Mouse (Mus musculus) neural tube, embryonic 13.5 days (tissue): Measurements from ENCODE around the gene Armc8. TPM values are rescaled to one million over a fixed set of nuclear protein-coding genes. Genes with fewer than 3 reads are reported as not detected.

Experiments
- ATAC-seq: fragments of 200-750 bp; cut with Nextera tagmentation; 2 replicates; pipeline ENCODE4 v1.8.0; 2017; ENCODE audit warnings: low read depth, mild to moderate bottlenecking, moderate TSS enrichment, moderate library complexity
- H3K27ac ChIP-seq: fragments of 300-500 bp; sonication (generic); replicated peaks from 2 replicates; pipeline ENCODE4 v1.5.1; 2015; ENCODE audit warnings: moderate library complexity, mild to moderate bottlenecking, inconsistent platforms
- H3K27me3 ChIP-seq: fragments of 300-500 bp; sonication (generic); 2 replicates; pipeline ENCODE4 v1.6.1; 2015; ENCODE audit warnings: mild to moderate bottlenecking, inconsistent platforms
- H3K36me3 ChIP-seq: fragments of 300-500 bp; sonication (generic); 2 replicates; pipeline ENCODE4 v1.6.1; 2015; ENCODE audit warnings: mild to moderate bottlenecking, inconsistent platforms
- H3K4me1 ChIP-seq: fragments of 300-500 bp; sonication (generic); replicated peaks from 2 replicates; pipeline ENCODE4 v1.6.1; 2015; ENCODE audit warnings: inconsistent platforms
- H3K4me2 ChIP-seq: fragments of 300-500 bp; sonication (generic); 2 replicates; pipeline ENCODE4 v1.6.1; 2015; ENCODE audit warnings: inconsistent platforms, mild to moderate bottlenecking, moderate library complexity
- H3K4me3 ChIP-seq: fragments of 300-500 bp; sonication (generic); 2 replicates; pipeline ENCODE4 v1.5.1; 2015; ENCODE audit warnings: mild to moderate bottlenecking, inconsistent platforms
- H3K9ac ChIP-seq: fragments of 300-500 bp; sonication (generic); 2 replicates; pipeline ENCODE4 v1.6.1; 2015; ENCODE audit warnings: moderate library complexity, mild to moderate bottlenecking, inconsistent platforms
- H3K9me3 ChIP-seq: fragments of 300-500 bp; sonication (generic); 2 replicates; pipeline ENCODE4 v1.6.1; 2016; ENCODE audit warnings: inconsistent platforms
- WGBS: fragments of 180-500 bp; shearing (Covaris S2); methylation state at CpG from one replicate; pipeline ENCODE4 v1.1.7; 2015; 5-methylcytosine and 5-hydroxymethylcytosine counted together
- polyA plus RNA-seq: library from polyadenylated mRNA; unstranded; fragments of >200 nt; fragmentation: Nextera tagmentation; extraction: Ambion mirVana; gene quantifications from 2 replicates; pipeline ENCODE4 v1.2.1, GENCODE M21; 2015

The Armc8 gene
- polyA plus RNA-seq, 1 experiment from 2014 or later = 60.1 TPM

DNA sequence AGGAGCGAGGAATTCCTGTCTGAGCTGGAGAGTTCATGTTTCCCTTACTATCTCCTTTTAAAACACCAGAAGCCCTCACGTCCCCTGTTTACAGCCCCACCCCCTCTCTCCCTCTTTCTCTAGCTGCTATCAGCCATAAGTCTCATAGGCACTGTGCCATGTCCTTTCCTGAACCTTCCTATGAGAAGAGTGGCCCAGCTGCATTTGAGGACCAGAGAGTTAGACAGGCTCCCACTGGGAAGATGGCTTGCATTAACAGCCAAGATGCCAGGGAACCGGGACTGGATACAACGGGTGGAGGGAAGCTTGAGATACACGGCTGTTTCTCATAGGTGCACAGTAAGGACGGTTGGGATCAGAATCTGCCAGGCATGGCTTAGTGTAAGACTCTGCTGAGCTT is 103.8 kb downstream of the Armc8 start:
- WGBS = 86% methylated on average over 6 of the region's 6 CpGs
- Histone ChIP-seq H3K4me1 (no peaks in the 10 kb centered on the region), H3K27ac (no peak overlapping the region), H3K27me3 (no peaks in the 10 kb centered on the region), H3K4me3 (no peak overlapping the region), H3K9ac (no peak overlapping the region), H3K36me3 (no peaks in the 10 kb centered on the region), H3K9me3 (no peaks in the 10 kb centered on the region), H3K4me2 (no peak overlapping the region)
- no peak for ATAC-seq

DNA sequence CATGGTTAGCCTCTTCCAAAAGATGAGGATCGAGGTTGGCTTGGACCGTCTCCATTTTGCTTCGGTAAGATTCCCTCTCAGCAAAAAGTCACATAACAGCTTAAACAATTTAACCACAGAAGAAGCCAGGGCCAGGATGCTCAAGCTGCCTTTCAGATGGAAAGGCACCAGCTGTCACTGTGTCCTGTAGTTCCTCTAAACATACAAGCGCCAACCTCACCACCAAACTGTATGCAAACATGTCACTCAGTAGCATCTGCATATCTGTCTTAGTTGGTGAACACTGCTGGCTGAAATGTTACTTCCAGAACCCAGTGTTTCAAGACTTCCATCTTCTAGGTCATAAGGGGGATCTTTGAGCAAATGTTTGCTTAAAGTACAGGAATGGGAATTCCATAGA is 109.0 kb downstream of the Armc8 start:
- no peaks in the 10 kb centered on the region for H3K36me3 ChIP-seq

DNA sequence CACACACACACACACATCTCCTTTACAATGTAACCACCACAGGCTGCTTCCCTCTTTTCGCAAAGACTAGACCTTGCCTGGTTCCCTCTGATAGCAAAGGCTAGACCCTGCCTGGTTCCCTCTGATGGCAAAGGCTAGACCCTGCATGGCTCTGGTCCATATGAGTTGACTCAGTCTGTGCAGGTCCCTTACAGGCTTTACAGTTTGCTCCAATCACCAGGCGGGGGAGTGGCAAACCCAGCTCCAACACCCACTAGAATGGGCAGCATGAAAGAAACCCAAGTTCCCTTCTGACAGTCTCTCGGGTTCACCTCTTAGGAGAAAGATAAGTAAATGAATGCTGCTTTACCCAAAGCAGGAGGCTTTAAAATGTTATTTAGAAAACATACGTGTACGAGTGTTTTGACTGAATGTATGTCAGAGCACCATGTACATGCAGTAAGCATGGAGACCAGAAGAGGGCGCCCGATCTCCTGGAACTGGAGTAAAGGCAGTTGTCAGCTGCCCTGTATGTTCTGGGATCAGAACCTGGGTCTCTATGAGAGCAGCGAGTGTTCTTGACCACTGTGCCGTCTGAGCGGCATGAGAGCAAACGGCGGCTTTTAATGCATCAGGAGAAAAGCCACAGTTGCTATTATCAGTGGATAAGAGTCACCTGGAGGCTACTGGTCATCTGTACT is 110.0 kb downstream of the Armc8 start:
- Histone ChIP-seq H3K4me3 (no peak overlapping the region), H3K27me3 (no peaks in the 10 kb centered on the region; the same call in 1 of the 2 replicates), H3K4me1 (no peaks in the 10 kb centered on the region), H3K27ac (no peak overlapping the region), H3K9ac (no peak overlapping the region), H3K4me2 (no peak overlapping the region), H3K36me3 (no peaks in the 10 kb centered on the region), H3K9me3 (no peaks in the 10 kb centered on the region)
- no peak for ATAC-seq
- 40% methylated on average over 12 of the region's 12 CpGs for WGBS

More for the DNA sequence above, 109.0 kb downstream of the Armc8 start:
- Histone ChIP-seq H3K9ac (no peak overlapping the region), H3K27me3 (no peaks in the 10 kb centered on the region; the same call in 1 of the 2 replicates), H3K4me3 (no peak overlapping the region), H3K4me2 (no peak overlapping the region), H3K4me1 (no peaks in the 10 kb centered on the region), H3K27ac (no peak overlapping the region), H3K9me3 (no peaks in the 10 kb centered on the region)
- ATAC-seq = no peak
- WGBS = 93% methylated on average over 4 of the region's 4 CpGs

DNA sequence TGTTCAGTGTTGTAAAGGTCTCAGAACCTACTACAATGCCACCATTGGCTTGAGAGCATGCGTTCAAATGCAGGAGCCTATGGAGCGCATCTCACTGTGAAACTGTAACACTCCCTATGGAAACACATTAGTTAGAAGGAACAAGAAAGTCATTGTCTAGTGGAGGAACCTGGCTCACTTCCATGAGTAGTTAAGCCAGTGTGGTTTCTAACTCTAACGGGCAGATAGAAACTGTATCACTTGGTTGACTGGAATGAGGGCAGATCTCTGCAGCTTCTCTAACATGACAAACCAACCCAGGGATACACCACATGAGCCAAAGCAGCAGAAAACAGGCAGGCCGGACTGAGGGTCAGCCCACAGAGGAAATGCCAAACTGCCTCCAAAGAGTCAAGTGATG is 114.5 kb downstream of the Armc8 start:
- no peak for ATAC-seq
- Histone ChIP-seq H3K36me3 (no peaks in the 10 kb centered on the region), H3K4me1 (0 out of 2 replicates have a peak, but pooled peaks cover 6% of the 10 kb centered on the region), H3K9ac (no peak overlapping the region), H3K27ac (no peak overlapping the region), H3K27me3 (peaks cover 13% of the 10 kb centered on the region), H3K4me3 (no peak overlapping the region), H3K4me2 (no peak overlapping the region), H3K9me3 (no peaks in the 10 kb centered on the region)
- WGBS = 75% methylated on average over 4 of the region's 4 CpGs

DNA sequence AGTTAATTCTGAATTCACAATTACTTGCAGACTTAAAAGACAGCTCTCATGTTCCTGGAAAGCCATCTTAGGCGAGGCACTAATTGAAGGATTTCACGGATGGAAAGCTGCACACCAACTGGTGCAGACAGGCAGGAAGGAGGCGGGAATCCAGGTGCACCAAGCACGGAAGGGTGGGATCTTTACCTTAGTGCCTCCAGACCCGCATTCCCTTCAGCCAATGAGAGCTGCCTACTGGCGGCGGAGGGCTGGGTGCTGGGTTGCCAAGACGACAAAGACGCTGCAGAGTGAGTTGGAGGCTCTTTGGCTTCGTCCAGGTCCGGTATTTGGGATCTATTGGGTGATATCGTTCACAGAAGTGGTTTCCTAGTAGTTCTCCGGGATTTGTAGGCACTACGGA is 117.5 kb downstream of the Armc8 start, which contains the start of gene Nme9:
Nme9 (plus strand) TSS at position 315 of the 400 bp plus-strand sequence.
- no peaks in the 10 kb centered on the region for H3K9me3 ChIP-seq
- no peak within 1 kb of the TSS for H3K27ac ChIP-seq
- H3K4me3 ChIP-seq = no peak within 1 kb of the TSS
- peak within 1 kb of the TSS; percentile 24; the same call in 1 of the 2 replicates for H3K4me2 ChIP-seq
- no peaks in the 10 kb centered on the region for H3K36me3 ChIP-seq
- WGBS = 9% methylated on average over 14 of the region's 14 CpGs
- 0 out of 2 replicates have a peak, but pooled peaks have one; percentile 27 for ATAC-seq
- no peak within 1 kb of the TSS for H3K9ac ChIP-seq
- peaks cover 18% of the 10 kb centered on the region for H3K27me3 ChIP-seq
- 0 out of 2 replicates have a peak, but pooled peaks cover 6% of the 10 kb centered on the region for H3K4me1 ChIP-seq

DNA sequence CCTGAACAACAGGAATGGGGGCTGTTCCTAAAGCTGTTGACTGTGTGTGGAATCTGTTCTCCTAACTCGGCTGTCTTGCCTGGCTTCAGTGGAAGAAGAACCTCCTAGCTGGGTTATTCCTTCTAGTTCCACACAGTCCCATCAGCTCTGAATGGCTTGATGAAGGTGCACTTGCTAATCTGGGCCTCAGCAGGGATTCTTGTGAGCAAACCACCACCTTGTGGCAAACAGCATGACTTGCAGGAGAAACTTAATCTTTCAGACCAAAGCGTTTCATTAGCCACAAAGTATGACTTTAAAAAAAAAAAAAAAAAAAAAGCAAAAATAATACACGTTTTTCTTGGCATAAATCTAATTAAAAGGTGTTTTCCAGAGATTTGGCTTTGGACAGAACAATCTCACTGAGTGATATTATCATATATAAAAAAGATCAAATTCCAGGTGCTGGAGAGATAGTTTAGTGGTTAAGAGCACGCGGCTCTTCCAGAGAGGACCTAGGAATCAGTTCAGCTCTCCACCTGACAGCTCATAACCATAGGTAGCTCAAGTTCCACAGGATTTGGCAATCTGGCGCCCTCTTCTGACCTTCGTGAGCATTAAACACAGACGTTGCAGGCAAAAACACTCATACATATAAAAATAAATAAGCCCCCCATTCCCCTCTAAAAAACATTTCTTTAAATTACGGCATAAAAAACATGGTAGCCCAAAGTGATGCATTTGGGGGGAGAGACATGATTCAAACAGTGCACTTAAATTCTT is 118.6 kb downstream of the Armc8 start:
- Histone ChIP-seq H3K27me3 (peaks cover 18% of the 10 kb centered on the region), H3K4me3 (no peak overlapping the region), H3K27ac (no peak overlapping the region), H3K4me1 (peaks cover 9% of the 10 kb centered on the region), H3K9ac (no peak overlapping the region), H3K4me2 (no peak overlapping the region), H3K9me3 (no peaks in the 10 kb centered on the region), H3K36me3 (no peaks in the 10 kb centered on the region)
- 41% methylated on average over 9 of the region's 9 CpGs for WGBS
- no peak for ATAC-seq

DNA sequence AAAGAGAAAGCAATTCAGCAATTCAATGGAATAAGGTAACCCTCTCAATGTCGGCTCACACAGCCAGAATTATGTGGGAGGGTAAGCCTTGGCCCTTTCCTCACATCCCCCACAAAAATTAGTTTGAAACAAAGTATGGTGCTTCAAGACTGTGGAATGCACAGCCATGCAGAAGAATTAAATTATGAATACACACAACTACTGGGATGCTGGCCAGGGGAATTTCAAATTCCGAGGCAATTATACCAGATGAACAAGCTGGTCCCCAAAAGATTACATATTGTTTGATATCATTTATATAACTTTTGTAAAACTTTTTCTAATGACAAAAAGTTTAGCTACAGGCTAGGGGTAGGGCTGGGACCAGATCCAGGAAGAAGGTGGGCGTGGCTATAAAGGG is 121.4 kb downstream of the Armc8 start:
- Histone ChIP-seq H3K9me3 (no peaks in the 10 kb centered on the region), H3K27ac (no peak overlapping the region), H3K27me3 (peaks cover 18% of the 10 kb centered on the region), H3K36me3 (no peaks in the 10 kb centered on the region), H3K4me2 (no peak overlapping the region), H3K4me1 (peaks cover 15% of the 10 kb centered on the region), H3K4me3 (no peak overlapping the region), H3K9ac (no peak overlapping the region)
- 81% methylated on average over 3 of the region's 3 CpGs for WGBS
- ATAC-seq = no peak

DNA sequence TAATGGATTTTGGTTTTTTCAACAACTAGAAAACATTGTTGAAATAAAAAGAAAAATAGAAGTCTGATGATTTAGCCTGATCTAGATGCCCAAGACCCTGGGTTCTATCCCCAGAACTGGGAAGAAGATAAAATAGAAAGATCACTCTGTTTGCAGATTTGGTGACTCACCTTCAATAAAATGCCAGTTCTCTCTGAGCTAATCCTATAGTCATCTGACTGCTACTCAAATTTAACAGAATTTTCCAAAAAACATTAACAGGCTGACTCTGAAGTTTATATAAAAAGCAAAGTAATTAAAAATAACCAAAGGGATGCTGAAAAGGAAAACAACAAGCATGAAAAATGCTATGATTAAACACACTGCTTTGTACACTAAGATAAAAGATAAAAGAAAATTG is 122.4 kb downstream of the Armc8 start:
- Histone ChIP-seq H3K36me3 (no peaks in the 10 kb centered on the region), H3K4me1 (peaks cover 12% of the 10 kb centered on the region), H3K27me3 (peaks cover 12% of the 10 kb centered on the region), H3K27ac (no peak overlapping the region), H3K9me3 (no peaks in the 10 kb centered on the region), H3K4me3 (no peak overlapping the region), H3K4me2 (no peak overlapping the region), H3K9ac (no peak overlapping the region)
- no peak for ATAC-seq

DNA sequence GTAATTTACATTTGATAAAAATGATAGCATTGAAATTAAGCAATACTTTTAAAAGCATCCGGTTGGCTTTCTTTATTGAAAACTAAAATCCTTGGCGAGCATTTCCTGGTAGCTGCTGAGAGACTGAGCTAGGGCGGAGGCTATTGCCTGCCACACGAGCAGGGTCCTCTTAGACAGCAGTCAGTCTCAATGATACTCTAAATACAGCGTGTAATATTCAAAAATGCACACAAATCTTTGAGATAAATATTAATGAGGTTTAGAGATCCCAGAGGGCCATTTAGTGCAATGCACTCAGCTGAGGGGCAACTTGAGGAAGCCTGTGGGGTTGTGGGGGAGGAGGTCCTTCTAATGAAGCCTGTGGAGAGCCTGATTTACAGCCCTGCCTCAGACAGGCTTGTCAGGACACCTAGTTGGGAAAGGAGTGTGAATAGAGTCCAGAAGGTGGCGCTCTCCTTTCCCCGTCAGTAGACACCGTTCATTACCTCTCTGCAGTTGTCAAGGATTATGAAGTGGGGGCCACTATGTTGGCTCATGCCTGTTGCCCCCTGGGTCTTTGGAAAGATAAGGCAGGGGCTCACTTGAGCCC is 124.0 kb downstream of the Armc8 start:
- ATAC-seq = peak; percentile 79
- Histone ChIP-seq H3K9me3 (no peaks in the 10 kb centered on the region), H3K27ac (no peak overlapping the region), H3K4me1 (peaks cover 9% of the 10 kb centered on the region), H3K36me3 (no peaks in the 10 kb centered on the region), H3K9ac (no peak overlapping the region), H3K4me2 (no peak overlapping the region), H3K27me3 (peaks cover 5% of the 10 kb centered on the region; the same call in 1 of the 2 replicates), H3K4me3 (no peak overlapping the region)
- WGBS = 26% methylated on average over 8 of the region's 8 CpGs

DNA sequence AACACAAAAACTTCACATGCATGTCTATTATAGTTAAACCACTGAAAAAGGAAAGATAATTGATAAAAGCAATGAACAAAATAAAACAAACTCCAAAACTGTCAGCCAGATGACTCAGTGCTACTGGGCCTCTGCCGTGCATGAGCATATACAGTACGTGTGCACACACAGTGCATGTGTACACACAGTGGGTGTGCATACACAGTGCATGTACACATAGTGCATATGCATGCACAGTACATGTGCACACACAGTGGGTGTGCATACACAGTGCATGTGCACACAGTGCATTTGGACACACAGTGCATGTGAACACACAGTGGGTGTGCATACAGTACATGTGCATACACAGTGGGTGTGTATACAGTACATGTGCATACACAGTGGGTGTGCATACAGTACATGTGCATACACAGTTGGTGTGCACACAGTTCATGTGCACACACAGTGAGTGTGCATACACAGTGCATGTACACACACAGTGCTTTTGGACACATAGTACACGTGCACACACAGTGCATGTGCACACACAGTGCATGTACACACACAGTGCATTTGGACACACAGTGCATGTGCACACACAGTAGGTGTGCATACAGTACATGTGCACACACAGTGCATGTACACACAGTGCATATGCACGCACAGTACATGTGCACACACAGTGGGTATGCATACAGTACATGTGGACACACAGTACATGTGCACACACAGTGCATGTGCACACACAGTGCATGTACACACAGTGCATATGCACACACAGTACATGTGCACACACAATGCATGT is 126.9 kb downstream of the Armc8 start:
- H3K9me3 ChIP-seq = no peaks in the 10 kb centered on the region
- ATAC-seq = no peak
- 93% methylated on average over 4 of the region's 4 CpGs for WGBS

DNA sequence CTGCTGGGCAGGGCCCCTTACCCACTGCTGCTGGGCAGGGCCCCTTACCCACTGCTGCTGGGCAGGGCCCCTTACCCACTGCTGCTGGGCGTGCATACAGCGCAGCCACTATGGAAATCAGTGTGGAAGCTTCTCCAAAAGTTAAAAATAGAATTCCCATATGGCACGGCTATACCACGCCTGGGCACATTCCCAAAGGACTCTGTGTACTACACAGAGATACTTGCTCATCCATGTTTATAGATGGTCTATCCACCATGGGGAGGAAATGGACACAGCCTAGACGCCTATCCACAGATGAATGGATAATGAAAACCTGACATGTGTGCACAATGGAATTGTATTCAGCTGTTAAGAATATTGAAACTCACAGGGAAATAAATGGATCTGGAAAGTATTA is 127.8 kb downstream of the Armc8 start:
- H3K27me3 ChIP-seq = peaks cover 23% of the 10 kb centered on the region
- no peak overlapping the region for H3K9ac ChIP-seq
- no peak overlapping the region for H3K4me2 ChIP-seq
- H3K9me3 ChIP-seq = no peaks in the 10 kb centered on the region
- H3K4me3 ChIP-seq = no peak overlapping the region
- 80% methylated on average over 5 of the region's 5 CpGs for WGBS
- peaks cover 20% of the 10 kb centered on the region for H3K4me1 ChIP-seq
- H3K36me3 ChIP-seq = no peaks in the 10 kb centered on the region
- ATAC-seq = no peak
- H3K27ac ChIP-seq = no peak overlapping the region

More for the DNA sequence above, 126.9 kb downstream of the Armc8 start:
- H3K4me1 ChIP-seq = peaks cover 19% of the 10 kb centered on the region
- H3K4me2 ChIP-seq = no peak overlapping the region
- no peak overlapping the region for H3K4me3 ChIP-seq
- H3K27me3 ChIP-seq = peaks cover 23% of the 10 kb centered on the region
- no peaks in the 10 kb centered on the region for H3K36me3 ChIP-seq
- H3K9ac ChIP-seq = no peak overlapping the region
- no peak overlapping the region for H3K27ac ChIP-seq

DNA sequence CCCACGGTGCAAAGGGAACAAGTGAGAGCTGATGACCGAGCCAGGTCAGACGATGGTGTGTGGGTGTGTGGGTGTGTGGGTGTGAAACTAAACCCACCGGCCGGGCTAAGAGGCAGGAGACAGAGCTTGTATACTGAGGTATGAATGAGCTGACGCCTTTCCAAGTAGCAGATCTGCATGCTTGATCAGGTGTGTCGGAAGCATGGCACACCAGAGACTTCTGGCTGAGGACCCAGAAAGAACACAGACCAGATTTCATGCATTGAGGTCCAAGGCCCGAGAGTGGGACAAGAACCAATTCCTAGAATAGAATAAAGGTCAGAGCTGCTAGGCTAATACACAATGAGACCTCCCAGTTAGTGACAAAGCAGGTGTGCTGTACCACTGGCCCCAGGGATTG is 129.6 kb downstream of the Armc8 start:
- 79% methylated on average over 8 of the region's 8 CpGs for WGBS
- H3K4me3 ChIP-seq = no peak overlapping the region
- no peak for ATAC-seq

More for the DNA sequence above, 129.6 kb downstream of the Armc8 start:
- peaks cover 23% of the 10 kb centered on the region for H3K27me3 ChIP-seq
- no peaks in the 10 kb centered on the region for H3K9me3 ChIP-seq
- no peaks in the 10 kb centered on the region for H3K36me3 ChIP-seq
- H3K27ac ChIP-seq = no peak overlapping the region
- H3K9ac ChIP-seq = no peak overlapping the region
- peaks cover 30% of the 10 kb centered on the region for H3K4me1 ChIP-seq
- H3K4me2 ChIP-seq = no peak overlapping the region
